ENCODE assay signal across 8 mouse cellular contexts in the genomic region with DNA sequence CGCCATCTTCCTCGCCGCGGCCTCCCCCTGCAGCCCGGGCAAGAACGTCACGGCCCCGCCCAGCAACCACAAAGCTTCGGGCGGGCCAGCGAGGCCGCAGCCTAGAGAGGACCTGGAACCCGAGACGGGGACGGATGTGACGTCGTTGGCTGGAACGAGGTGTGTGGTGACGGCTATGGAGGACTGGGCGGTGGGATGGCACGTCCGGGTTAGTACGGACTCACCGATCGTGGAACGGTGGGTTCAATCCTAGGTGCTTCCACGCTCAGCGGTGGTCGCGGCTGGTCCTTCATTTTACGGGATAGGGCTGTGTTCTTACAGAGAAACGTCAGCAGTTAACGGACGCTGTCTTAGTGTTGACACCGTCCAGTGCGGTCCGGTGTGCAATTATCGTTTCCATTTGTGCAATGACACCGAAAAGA. TPM values are rescaled to one million over a fixed set of nuclear protein-coding genes. Genes with fewer than 3 reads are reported as not detected.
DNase-seq lines count a peak whose midpoint lies in the region; ATAC-seq lines count a peak whose summit lies in the region.

Pcnp (minus strand) TSS at position 79 of the 422 bp plus-strand sequence.

- no peaks in the 10 kb centered on the region for H3K9me3 ChIP-seq in heart, embryonic 10.5 days
- H3K9me3 ChIP-seq in kidney, embryonic 15.5 days (replicated peaks): no peaks in the 10 kb centered on the region

- peak within 1 kb of the TSS; percentile 97 for H3K27ac ChIP-seq in heart, embryonic 10.5 days
- H3K27ac ChIP-seq in kidney, embryonic 15.5 days: peak within 1 kb of the TSS; percentile 92

- H3K4me1 ChIP-seq in heart, embryonic 10.5 days: peaks cover 16% of the 10 kb centered on the region
- H3K4me1 ChIP-seq in kidney, embryonic 15.5 days: peaks cover 20% of the 10 kb centered on the region

- H3K4me2 ChIP-seq in kidney, embryonic 15.5 days: peak within 1 kb of the TSS; percentile 69

- peak within 1 kb of the TSS; percentile 92 for H3K9ac ChIP-seq in kidney, embryonic 15.5 days

- H3K27me3 ChIP-seq in heart, embryonic 10.5 days (ENCODE audit: insufficient read depth, poor library complexity, severe bottlenecking): no peaks in the 10 kb centered on the region
- no peaks in the 10 kb centered on the region for H3K27me3 ChIP-seq in kidney, embryonic 15.5 days

- H3K4me3 ChIP-seq in heart, embryonic 10.5 days: peak within 1 kb of the TSS; percentile 93
- peak within 1 kb of the TSS; percentile 89 for H3K4me3 ChIP-seq in kidney, embryonic 15.5 days (replicated peaks)

- peak; percentile 98 for DNase-seq in B cell, adult 2 months
- peak; percentile 100 for DNase-seq in brain, adult 2 months (ENCODE audit: low read depth, low spot score)
- peak; percentile 99 for DNase-seq in heart, embryonic 10.5 days (ENCODE audit: low spot score)
- peak; percentile 97 for DNase-seq in liver
- DNase-seq in spleen, postnatal 4 days (ENCODE audit: low spot score in 2 of 2): peak; percentile 97 to 98

- H3K36me3 ChIP-seq in heart, embryonic 10.5 days: peaks cover 35% of the 10 kb centered on the region
- peaks cover 42% of the 10 kb centered on the region for H3K36me3 ChIP-seq in kidney, embryonic 15.5 days

- peak; percentile 97 for ATAC-seq in erythroblast, adult 5-6 weeks (replicated peaks; ENCODE audit: low FRiP score, poor library complexity, severe bottlenecking)
- ATAC-seq in kidney, embryonic 15.5 days (replicated peaks; ENCODE audit: low FRiP score): peak; percentile 99
- ATAC-seq in monocyte, adult 5-6 weeks (replicated peaks; ENCODE audit: insufficient number of reproducible peaks, low FRiP score, low TSS enrichment, poor library complexity, severe bottlenecking): peak; percentile 99

- under 1% methylated on average over 39 of the region's 39 CpGs for WGBS in heart, embryonic 10.5 days
- WGBS in kidney, embryonic 15.5 days: under 1% methylated on average over 39 of the region's 39 CpGs

RNA-seq across cellular contexts. Expression of gene Pcnp, which starts in this region (rescaled TPM):
- total RNA-seq in erythroblast, adult 5-6 weeks (2015; ENCODE audit: low replicate concordance): 14.0 and 55.6 TPM in 2 replicates
- total RNA-seq in erythroblast, adult 5-6 weeks (2017; ENCODE audit: low replicate concordance): 42.2 and 47.1 TPM in 2 replicates
- 187 and 211 TPM in 2 replicates for polyA plus RNA-seq in heart, embryonic 10.5 days (2016; fragmentation: Nextera tagmentation; extraction: Ambion mirVana)
- 216 and 240 TPM in 2 replicates for polyA plus RNA-seq in kidney, embryonic 15.5 days (2015; fragmentation: Nextera tagmentation; extraction: Ambion mirVana)
- 107 to 153 TPM (median 130 TPM) in 3 replicates for total RNA-seq in monocyte, adult 5-6 weeks (2017)

Comparison
In these comparisons a context has a peak if more than half of its experiments do, and no peak if none do; other contexts are left out.
1. Peak in every context shown above with its lines: DNase-seq, ATAC-seq, H3K4me3 ChIP-seq and H3K27ac ChIP-seq.